Mouse (Mus musculus) monocyte, adult 5-6 weeks (primary cell): ENCODE data around the gene Abcb9. TPM values are rescaled to one million over a fixed set of nuclear protein-coding genes. Genes with fewer than 3 reads are reported as not detected.
"Not testable (repeated sequence)": the region's sequence is repeated elsewhere in the genome, so short reads cannot be mapped to it uniquely, and the experiment has no call there.

Experiments
- ATAC-seq: fragments of 153-309, 156-312 bp; replicated peaks from 2 replicates; pipeline ENCODE4 v1.8.0; 2017; ENCODE audit warnings: mild to moderate bottlenecking; ENCODE audit not compliant: low TSS enrichment, insufficient number of reproducible peaks, severe bottlenecking, poor library complexity, low FRiP score
- total RNA-seq: library from RNA; stranded (forward); fragments of 200-1000, 200-491, 200-594 nt; gene quantifications from 3 replicates; pipeline ENCODE4 v1.2.3, GENCODE M21; 2017

The Abcb9 gene
- total RNA-seq, 1 experiment from 2014 or later: 1.6 TPM

- peak; percentile 44 for ATAC-seq
Observed at GRCm38 (mm10) chr5:124075716-124076115, 19.9 kb downstream of the Abcb9 start.

GRCm38 (mm10) chr5:124074845-124075307 lies 20.7 kb downstream of the Abcb9 start:
- ATAC-seq: 0 out of 2 replicates have a peak, but pooled peaks have one; percentile 23

- no peak for ATAC-seq
Observed at GRCm38 (mm10) chr5:124073682-124074081, 21.9 kb downstream of the Abcb9 start.

- ATAC-seq: no peak
Observed at GRCm38 (mm10) chr5:124069657-124070056, 25.9 kb downstream of the Abcb9 start.

- no peak for ATAC-seq
Observed at GRCm38 (mm10) chr5:124062037-124062824, 33.4 kb downstream of the Abcb9 start.

- ATAC-seq: peak; percentile 90
Observed at GRCm38 (mm10) chr5:124059677-124060076, 35.9 kb downstream of the Abcb9 start.

GRCm38 (mm10) chr5:124058749-124059148 lies 36.8 kb downstream of the Abcb9 start:
- ATAC-seq: no peak

- ATAC-seq: no peak
Observed at GRCm38 (mm10) chr5:124056956-124057355, 38.6 kb downstream of the Abcb9 start.

GRCm38 (mm10) chr5:124056219-124056618 lies 39.4 kb downstream of the Abcb9 start:
- ATAC-seq: no peak

GRCm38 (mm10) chr5:124052641-124053040 lies 43.0 kb downstream of the Abcb9 start:
- ATAC-seq: not testable (repeated sequence)

- ATAC-seq: peak; percentile 82
Observed at GRCm38 (mm10) chr5:124051899-124052491, 43.6 kb downstream of the Abcb9 start.

- peak; percentile 41 for ATAC-seq
Observed at GRCm38 (mm10) chr5:124050095-124051050, 45.2 kb downstream of the Abcb9 start.

- no peak for ATAC-seq
Observed at GRCm38 (mm10) chr5:124049249-124050045, 46.2 kb downstream of the Abcb9 start.

GRCm38 (mm10) chr5:124046741-124047401 lies 48.7 kb downstream of the Abcb9 start:
- ATAC-seq: peak; percentile 95

- ATAC-seq: no peak
Observed at GRCm38 (mm10) chr5:124045453-124046010, 50.1 kb downstream of the Abcb9 start.

- ATAC-seq: no peak
Observed at GRCm38 (mm10) chr5:124043999-124044398, 51.6 kb downstream of the Abcb9 start.

- ATAC-seq: no peak
Observed at GRCm38 (mm10) chr5:124043212-124043978, 52.2 kb downstream of the Abcb9 start.
